Mouse (Mus musculus) liver, embryonic 14.5 days (tissue): ENCODE data around the gene Clec3b.

ENCODE experiments used
- CTCF ChIP-seq: IDR thresholded peaks from 2 replicates; pipeline ENCODE4 v1.5.1; 2016; ENCODE audit warnings: antibody characterized with exemption, low read depth, control low read depth
- EP300 ChIP-seq: IDR thresholded peaks from 2 replicates; pipeline ENCODE4 v1.6.1; 2016; ENCODE audit warnings: antibody characterized with exemption, low read depth

- TF ChIP-seq CTCF (no peak), EP300 (no peak)
Observed at GRCm38 (mm10) chr9:123109188-123109587, 41.6 kb upstream of the Clec3b start.
